Mouse (Mus musculus) CH12.LX (cell line): ENCODE measurements around the gene Cdc42ep1. TPM values are rescaled to one million over a fixed set of nuclear protein-coding genes. Genes with fewer than 3 reads are reported as not detected.

Experiments used
- DNase-seq: peaks from one replicate; pipeline ENCODE4 v3.0.0-alpha.2; 2013; ENCODE audit errors: extremely low read depth
- H3K27ac ChIP-seq: 2 replicates; pipeline ENCODE4 v1.5.1; 2012; ENCODE audit warnings: low read depth, mild to moderate bottlenecking, control low read depth, moderate library complexity; ENCODE audit not compliant: insufficient read depth
- H3K27me3 ChIP-seq: replicated peaks from 2 replicates; pipeline ENCODE3; 2012; ENCODE audit warnings: inconsistent platforms
- H3K36me3 ChIP-seq, 2 experiments: replicated peaks in 1 of 2; 2 replicates each; pipeline versions ENCODE3 to v1.6.1; 2012; ENCODE audit warnings: inconsistent platforms in 1 of 2, low read length in 1 of 2, mild to moderate bottlenecking in 1 of 2, mixed read lengths in 1 of 2, moderate library complexity in 1 of 2; ENCODE audit not compliant: control insufficient read depth in 1 of 2, insufficient read depth in 1 of 2
- H3K4me1 ChIP-seq, 2 experiments: 2 replicates each; pipeline ENCODE4 v1.6.1; 2012; ENCODE audit warnings: inconsistent platforms in 1 of 2, moderate library complexity in 1 of 2; ENCODE audit not compliant: insufficient read depth in 2 of 2, control insufficient read depth in 1 of 2
- H3K4me2 ChIP-seq: 2 replicates; pipeline ENCODE4 v1.6.1; 2012; ENCODE audit warnings: low read depth, mild to moderate bottlenecking, control low read depth; ENCODE audit not compliant: poor library complexity, insufficient read depth, severe bottlenecking
- H3K4me3 ChIP-seq, 3 experiments: fragments of 150-350 bp in 1 of 3; sonication (generic) in 1 of 3; replicated peaks in 1 of 3; 2 replicates each; pipeline versions ENCODE3 to v1.5.1; 2011 to 2012; ENCODE audit warnings: low read depth in 2 of 3, low read length in 2 of 3, mild to moderate bottlenecking in 2 of 3, moderate library complexity in 2 of 3, control low read depth in 1 of 3, improper control_type of control experiment in 1 of 3, inconsistent platforms in 1 of 3, mixed read lengths in 1 of 3; ENCODE audit not compliant: poor library complexity in 1 of 3
- H3K79me2 ChIP-seq: replicated peaks from 2 replicates; pipeline ENCODE4 v1.6.1; 2012; ENCODE audit warnings: mild to moderate bottlenecking, moderate library complexity; ENCODE audit not compliant: control insufficient read depth, poor library complexity, insufficient read depth, severe bottlenecking; ENCODE audit errors: extremely low read depth
- H3K9ac ChIP-seq: 2 replicates; pipeline ENCODE4 v1.6.1; 2012; ENCODE audit warnings: low read depth, mild to moderate bottlenecking, control low read depth, moderate library complexity; ENCODE audit not compliant: insufficient read depth
- H3K9me3 ChIP-seq: replicated peaks from 2 replicates; pipeline ENCODE3; 2012; ENCODE audit warnings: low read length, inconsistent platforms, mixed read lengths
- BHLHE40 ChIP-seq: IDR thresholded peaks from 2 replicates; pipeline ENCODE4 v1.6.1; 2011; ENCODE audit warnings: mild to moderate bottlenecking, low read depth, low read length, improper control_type of control experiment
- CHD1 ChIP-seq: IDR thresholded peaks from 2 replicates; pipeline ENCODE4 v1.6.1; 2012; ENCODE audit warnings: low read depth, low read length, improper control_type of control experiment, inconsistent platforms
- ETS1 ChIP-seq: conservative IDR thresholded peaks from 2 replicates; pipeline ENCODE4 v1.6.1; 2012; ENCODE audit warnings: low read depth, mild to moderate bottlenecking, inconsistent platforms, low read length, improper control_type of control experiment, moderate library complexity
- HCFC1 ChIP-seq: IDR thresholded peaks from 2 replicates; pipeline ENCODE4 v1.6.1; 2012; ENCODE audit warnings: low read depth, mild to moderate bottlenecking, inconsistent platforms, low read length, improper control_type of control experiment
- MAX ChIP-seq: IDR thresholded peaks from 2 replicates; pipeline ENCODE4 v1.6.1; 2011; ENCODE audit warnings: low read length, improper control_type of control experiment
- NELFE ChIP-seq: IDR thresholded peaks from 2 replicates; pipeline ENCODE4 v1.6.1; 2011; ENCODE audit warnings: low read depth, low read length, improper control_type of control experiment
- NRF1 ChIP-seq: IDR thresholded peaks from 2 replicates; pipeline ENCODE4 v1.6.1; 2014; ENCODE audit warnings: low read depth, mild to moderate bottlenecking, inconsistent platforms, low read length, improper control_type of control experiment, moderate library complexity
- PAX5 ChIP-seq: IDR thresholded peaks from 2 replicates; pipeline ENCODE4 v1.6.1; 2012; ENCODE audit warnings: low read length, inconsistent platforms, mixed read lengths
- POLR2A ChIP-seq: IDR thresholded peaks from 2 replicates; pipeline ENCODE4 v1.6.1; 2011; ENCODE audit warnings: low read depth, mild to moderate bottlenecking, improper control_type of control experiment, low read length
- RCOR1 ChIP-seq: conservative IDR thresholded peaks from 2 replicates; pipeline ENCODE4 v1.6.1; 2012; ENCODE audit warnings: low read depth, mild to moderate bottlenecking, inconsistent platforms, low read length, improper control_type of control experiment
- UBTF ChIP-seq: IDR thresholded peaks from 2 replicates; pipeline ENCODE4 v1.6.1; 2012; ENCODE audit warnings: low read depth, mild to moderate bottlenecking, inconsistent platforms, low read length, improper control_type of control experiment, moderate library complexity
- USF1 ChIP-seq: IDR thresholded peaks from 2 replicates; pipeline ENCODE4 v1.6.1; 2014; ENCODE audit warnings: low read depth, mild to moderate bottlenecking, inconsistent platforms, low read length, improper control_type of control experiment
- USF2 ChIP-seq: conservative IDR thresholded peaks from 2 replicates; pipeline ENCODE4 v1.6.1; 2011; ENCODE audit warnings: low read depth, low read length, improper control_type of control experiment
- ZC3H11A ChIP-seq: IDR thresholded peaks from 2 replicates; pipeline ENCODE4 v1.6.1; 2012; ENCODE audit warnings: low read depth, mild to moderate bottlenecking, inconsistent platforms, low read length, improper control_type of control experiment
- ZKSCAN1 ChIP-seq: IDR thresholded peaks from 2 replicates; pipeline ENCODE4 v1.6.1; 2012; ENCODE audit warnings: low read depth, inconsistent platforms, low read length, improper control_type of control experiment, borderline replicate concordance
- ZMIZ1 ChIP-seq: IDR thresholded peaks from 2 replicates; pipeline ENCODE4 v1.6.1; 2012; ENCODE audit warnings: low read depth, mild to moderate bottlenecking, inconsistent platforms, low read length, improper control_type of control experiment
- ZNF384 ChIP-seq: IDR thresholded peaks from 2 replicates; pipeline ENCODE4 v1.6.1; 2012; ENCODE audit warnings: low read depth, low read length, improper control_type of control experiment, inconsistent platforms
- dilution Hi-C: fragments of 300-500 bp; cut with MboI; formaldehyde crosslinking; loops from 2 replicates; pipeline ENCODE4 v1.14.3; 2020; ENCODE audit warnings: low sequenced_read_pairs; ENCODE audit not compliant: extremely low pct_unique_long_range_greater_than_20kb, extremely low pct_ligation_motif_present
- in situ Hi-C: fragments of 300-500 bp; cut with MboI; formaldehyde crosslinking; loops from 3 replicates; pipeline ENCODE4 v1.14.3; 2019; ENCODE audit warnings: low sequenced_read_pairs, low pct_ligation_motif_present, low pct_unique_long_range_greater_than_20kb, mixed read lengths
- polyA plus RNA-seq: library from polyadenylated mRNA; unstranded; fragments of >175 nt; gene quantifications from 2 replicates; pipeline ENCODE4 v1.2.1, GENCODE M21; 2012; ENCODE audit warnings: low read depth; ENCODE audit not compliant: insufficient read length
- total RNA-seq, 2 experiments: library from RNA; depleted of rRNA; stranded (reverse); fragments of 300-350 nt in 1 of 2; fragments of >200 nt in 1 of 2; gene quantifications; 2 replicates each; pipeline ENCODE4 v1.2.3; 2012 to 2014

Gene Cdc42ep1
- total and polyA plus RNA-seq, 3 experiments = not detected

GRCm38 (mm10) chr15:78873803-78874435, 31.5 kb downstream of the Cdc42ep1 start:
- Histone ChIP-seq H3K36me3 (no peaks in the 10 kb centered on the region), H3K27ac (no peak overlapping the region), H3K9ac (no peak overlapping the region), H3K9me3 (no peaks in the 10 kb centered on the region), H3K4me1 (peaks cover 0 to 16% of the 10 kb centered on the region in 2 experiments; a peak in 2 of 4 replicates), H3K79me2 (0 out of 2 replicates have a peak, but pooled peaks cover 4% of the 10 kb centered on the region), H3K4me2 (no peak overlapping the region), H3K27me3 (peaks cover 29% of the 10 kb centered on the region), H3K4me3 (no peak overlapping the region)
- TF ChIP-seq UBTF = no peak
- TF ChIP-seq ZKSCAN1 = no peak
- no peak for TF ChIP-seq ZC3H11A
- no peak for TF ChIP-seq POLR2A
- TF ChIP-seq BHLHE40 = no peak
- no peak for TF ChIP-seq ZMIZ1
- TF ChIP-seq RCOR1 = no peak
- no peak for TF ChIP-seq USF2
- no peak for TF ChIP-seq NRF1
- TF ChIP-seq MAX = no peak
- no peak for TF ChIP-seq NELFE
- TF ChIP-seq CHD1 = no peak
- no peak for TF ChIP-seq ETS1
- in situ Hi-C loops (no loop called here), dilution Hi-C loops (no loop called here)
- no peak for DNase-seq

GRCm38 (mm10) chr15:78874989-78875388, 32.6 kb downstream of the Cdc42ep1 start:
- H3K36me3 ChIP-seq = peaks cover 2 to 10% of the 10 kb centered on the region in 2 experiments
- TF ChIP-seq USF1 (no peak), ZNF384 (no peak), RCOR1 (no peak), HCFC1 (no peak), PAX5 (no peak)
- H3K4me3 ChIP-seq = no peak overlapping the region
- 0 out of 2 replicates have a peak, but pooled peaks cover 4% of the 10 kb centered on the region for H3K79me2 ChIP-seq
- H3K4me1 ChIP-seq = peaks cover 0 to 26% of the 10 kb centered on the region in 2 experiments; a peak in 2 of 4 replicates
- H3K9me3 ChIP-seq = no peaks in the 10 kb centered on the region
- no peak overlapping the region for H3K9ac ChIP-seq
- no peak overlapping the region for H3K4me2 ChIP-seq
- H3K27ac ChIP-seq = no peak overlapping the region
- peaks cover 29% of the 10 kb centered on the region for H3K27me3 ChIP-seq
- dilution Hi-C loops = no loop called here
- in situ Hi-C loops = no loop called here
- DNase-seq = no peak
